8 mouse cellular contexts compared by ENCODE assay signal in the genomic region with DNA sequence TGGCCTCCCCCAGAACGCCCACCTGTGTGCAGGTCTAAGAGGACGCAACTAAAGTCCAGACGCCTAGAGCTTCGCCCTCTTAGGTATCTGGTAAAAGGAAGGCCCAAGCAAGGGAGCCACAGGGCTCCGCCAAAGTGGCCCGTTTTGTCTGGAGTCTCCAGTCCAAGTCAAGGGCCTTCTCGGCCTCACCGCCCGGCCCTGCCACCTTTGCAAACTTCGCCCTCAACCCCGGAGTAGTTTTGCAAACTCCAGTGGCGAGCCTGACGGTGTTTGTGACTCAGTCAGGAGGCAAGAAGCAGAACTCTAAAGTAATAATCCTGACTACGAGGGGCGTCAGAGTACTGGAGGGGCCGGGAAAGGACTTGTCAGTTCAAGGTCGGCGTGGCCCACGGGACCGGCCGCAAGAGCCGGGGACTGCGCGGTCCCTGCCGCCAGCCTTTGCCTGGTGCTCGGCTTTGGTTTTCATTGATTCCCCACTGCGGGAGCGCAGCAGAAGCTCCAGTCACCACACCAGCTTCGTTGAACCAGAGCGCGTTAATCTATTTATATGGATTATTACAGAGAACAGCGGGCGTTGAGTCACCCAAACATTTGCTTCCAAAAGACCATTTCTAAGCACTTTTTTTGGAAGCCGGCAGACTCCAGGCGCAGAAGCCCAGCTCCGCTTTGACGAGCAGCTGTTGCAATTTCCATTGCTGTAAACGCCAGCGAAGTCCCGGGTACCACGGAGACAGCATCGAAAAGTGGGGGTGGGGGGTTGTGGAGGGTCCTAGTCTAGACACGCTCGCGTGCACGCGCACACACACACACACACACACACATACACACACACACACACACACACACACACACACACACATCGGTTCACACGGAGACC. TPM values are rescaled to one million over a fixed set of nuclear protein-coding genes. Genes with fewer than 3 reads are reported as not detected.
DNase-seq lines count a peak whose midpoint lies in the region; ATAC-seq lines count a peak whose summit lies in the region.

No protein-coding gene starts in this region.

- H3K4me3 ChIP-seq in intestine, embryonic 16.5 days (ENCODE audit: low read length), result peak overlapping the region; percentile 61
- H3K4me3 ChIP-seq in limb, embryonic 12.5 days (replicated peaks), result peak overlapping the region; percentile 86
- H3K4me3 ChIP-seq in midbrain, embryonic 15.5 days, result peak overlapping the region; percentile 57

- H3K36me3 ChIP-seq in intestine, embryonic 16.5 days (ENCODE audit: control insufficient read depth, insufficient read depth, low read length), result no peaks in the 10 kb centered on the region
- H3K36me3 ChIP-seq in limb, embryonic 12.5 days, result peaks cover 17% of the 10 kb centered on the region
- H3K36me3 ChIP-seq in midbrain, embryonic 15.5 days (replicated peaks), result no peaks in the 10 kb centered on the region

- DNase-seq in NIH3T3 (ENCODE audit: low read depth), result peak; percentile 89
- DNase-seq in embryo, embryonic 10 days (ENCODE audit: low spot score), result peak; percentile 72
- peak; percentile 44 for DNase-seq in gastrocnemius, postnatal 14 days
- DNase-seq in urinary bladder, postnatal 14 days (ENCODE audit: low spot score), result peak; percentile 30
- no peak for DNase-seq in spleen, adult 12 weeks (ENCODE audit: low spot score)

- peak; percentile 30 for ATAC-seq in intestine, embryonic 16.5 days
- ATAC-seq in limb, embryonic 12.5 days (ENCODE audit: insufficient number of reproducible peaks, insufficient read depth, low FRiP score, low TSS enrichment, low read depth), result peak; percentile 33
- peak; percentile 25 for ATAC-seq in midbrain, embryonic 15.5 days (replicated peaks)

- H3K9me3 ChIP-seq in intestine, embryonic 16.5 days (ENCODE audit: control insufficient read depth, low read length), result no peaks in the 10 kb centered on the region
- H3K9me3 ChIP-seq in limb, embryonic 12.5 days, result no peaks in the 10 kb centered on the region
- no peaks in the 10 kb centered on the region for H3K9me3 ChIP-seq in midbrain, embryonic 15.5 days

- H3K27me3 ChIP-seq in intestine, embryonic 16.5 days (replicated peaks; ENCODE audit: control insufficient read depth, insufficient read depth, low read length), result peaks cover 7% of the 10 kb centered on the region; the same call in 1 of the 2 replicates
- peaks cover 28% of the 10 kb centered on the region for H3K27me3 ChIP-seq in limb, embryonic 12.5 days
- peaks cover 20% of the 10 kb centered on the region for H3K27me3 ChIP-seq in midbrain, embryonic 15.5 days (replicated peaks)

- peaks cover 17% of the 10 kb centered on the region for H3K4me1 ChIP-seq in intestine, embryonic 16.5 days (ENCODE audit: control insufficient read depth, insufficient read depth, low read length)
- H3K4me1 ChIP-seq in limb, embryonic 12.5 days (replicated peaks), result peaks cover 43% of the 10 kb centered on the region
- H3K4me1 ChIP-seq in midbrain, embryonic 15.5 days, result peaks cover 51% of the 10 kb centered on the region

- intact Hi-C loops in gastrocnemius, postnatal 14 days (cut with DNase I; ENCODE audit: low total_unique reads), result loop anchor here (10.0 kb wide), 1 partner anchor 384 kb away; no protein-coding TSS in a partner anchor

- peak overlapping the region; percentile 68 for H3K9ac ChIP-seq in intestine, embryonic 16.5 days (ENCODE audit: low read depth, low read length)
- H3K9ac ChIP-seq in limb, embryonic 12.5 days (replicated peaks), result peak overlapping the region; percentile 72
- peak overlapping the region; percentile 28; the same call in 1 of the 2 replicates for H3K9ac ChIP-seq in midbrain, embryonic 15.5 days

- 2% methylated on average over 49 of the region's 49 CpGs for WGBS in intestine, embryonic 16.5 days
- WGBS in limb, embryonic 12.5 days, result under 1% methylated on average over 42 of the region's 49 CpGs
- WGBS in midbrain, embryonic 15.5 days, result under 1% methylated on average over 45 of the region's 49 CpGs

- peak overlapping the region; percentile 86 for H3K27ac ChIP-seq in intestine, embryonic 16.5 days (ENCODE audit: low read length)
- peak overlapping the region; percentile 97 for H3K27ac ChIP-seq in limb, embryonic 12.5 days
- H3K27ac ChIP-seq in midbrain, embryonic 15.5 days, result peak overlapping the region; percentile 36

- H3K4me2 ChIP-seq in intestine, embryonic 16.5 days (ENCODE audit: low read depth, low read length), result peak overlapping the region; percentile 62
- peak overlapping the region; percentile 94 for H3K4me2 ChIP-seq in limb, embryonic 12.5 days
- peak overlapping the region; percentile 98 for H3K4me2 ChIP-seq in midbrain, embryonic 15.5 days

RNA-seq across cellular contexts. Expression of gene Sox9, which starts 0.8 kb away (rescaled TPM):
- total RNA-seq in gastrocnemius, postnatal 14 days (2021), result 1 to 10 TPM; 1.7 to 3.2 TPM
- polyA plus RNA-seq in intestine, embryonic 16.5 days (2015; fragmentation: Nextera tagmentation; extraction: Ambion mirVana), result 25.5 and 26.5 TPM in 2 replicates
- 245 and 252 TPM in 2 replicates for polyA plus RNA-seq in limb, embryonic 12.5 days (2016; fragmentation: Nextera tagmentation; extraction: Ambion mirVana)
- polyA plus RNA-seq in midbrain, embryonic 15.5 days (2015; fragmentation: Nextera tagmentation; extraction: Ambion mirVana), result 43.0 and 49.3 TPM in 2 replicates

Comparison
In these comparisons a context has a peak if more than half of its experiments do, and no peak if none do; other contexts are left out.
1. H3K27ac ChIP-seq: peak in every context shown above with its lines; median percentile 97 in limb, embryonic 12.5 days; 86 in intestine, embryonic 16.5 days; 36 in midbrain, embryonic 15.5 days.